Mouse (Mus musculus) embryonic fibroblast, embryonic 13.5 days (primary cell): ENCODE measurements around the gene Fam124a.

Experiments used
- CTCF ChIP-seq: IDR thresholded peaks from 2 replicates; pipeline ENCODE4 v1.5.1; 2011; ENCODE audit warnings: mild to moderate bottlenecking, control low read depth, low read length, moderate library complexity, borderline replicate concordance; ENCODE audit not compliant: insufficient read depth
- POLR2A ChIP-seq: IDR thresholded peaks from 2 replicates; pipeline ENCODE4 v1.6.1; 2011; ENCODE audit warnings: low read depth, mild to moderate bottlenecking, control low read depth, low read length, moderate library complexity

DNA sequence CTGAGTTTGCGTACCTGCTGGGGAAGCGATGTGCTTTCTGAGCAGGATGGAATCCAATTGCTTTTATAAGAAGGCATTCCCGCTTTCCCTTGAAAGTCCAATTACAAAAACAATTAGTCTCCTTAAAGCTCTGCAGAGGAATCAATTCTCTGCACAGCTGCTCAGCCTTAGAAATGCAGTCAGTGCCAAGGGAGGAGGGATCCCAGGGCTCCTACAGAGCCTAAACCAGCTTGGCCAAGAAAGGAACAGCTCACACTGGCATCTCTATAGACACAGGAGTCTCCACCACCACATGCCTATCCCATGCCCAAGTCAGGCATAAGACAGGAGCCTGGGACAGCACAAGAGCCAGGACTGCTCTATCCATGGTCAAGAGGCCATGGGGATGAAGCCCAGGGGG is 66.9 kb downstream of the Fam124a start:
- TF ChIP-seq POLR2A: no peak
- no peak for TF ChIP-seq CTCF
